Mouse (Mus musculus): ENCODE measurements around the gene Pcnx.
"Not testable (repeated sequence)": the region's sequence is repeated elsewhere in the genome, so short reads cannot be mapped to it uniquely, and the experiment has no call there.

The Pcnx gene

GRCm38 (mm10) chr12:81958351-81958750, 98.5 kb downstream of the Pcnx start:
- DNase-seq (ENCODE audit: low read depth, low spot score): no peak

GRCm38 (mm10) chr12:81965416-81965815, 105.6 kb downstream of the Pcnx start:
- no peak for DNase-seq (ENCODE audit: low read depth, low spot score)

GRCm38 (mm10) chr12:81971042-81971883, 111.4 kb downstream of the Pcnx start:
- DNase-seq (ENCODE audit: low read depth, low spot score): peak; percentile 68

DNA sequence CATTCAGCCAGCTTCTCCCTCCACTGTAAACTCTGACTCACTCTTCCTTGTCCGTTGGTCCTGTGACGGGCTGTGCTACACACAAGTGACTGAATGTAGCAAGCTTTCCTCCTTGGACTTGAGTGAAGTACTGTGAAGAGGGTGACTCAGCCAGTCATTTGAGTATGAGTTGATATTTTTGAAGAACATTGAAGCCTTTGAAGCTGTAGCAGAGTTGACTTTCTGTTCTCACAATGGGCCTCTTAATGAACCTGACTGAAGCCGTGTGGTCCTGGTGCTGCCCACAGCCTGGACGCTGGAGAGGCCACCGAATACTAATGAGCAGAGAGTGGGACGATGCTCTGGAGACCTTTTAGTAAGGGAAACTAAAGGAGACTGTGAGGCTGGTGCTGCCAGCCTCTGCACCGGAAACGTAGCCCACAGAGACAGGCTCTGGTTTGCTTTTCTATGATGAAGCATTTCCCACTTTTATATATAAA, 112.1 kb downstream of the Pcnx start:
- peak; percentile 39 for DNase-seq (ENCODE audit: low read depth, low spot score)

GRCm38 (mm10) chr12:81974806-81975205, 115.0 kb downstream of the Pcnx start:
- DNase-seq (ENCODE audit: low read depth, low spot score): peak; percentile 36

GRCm38 (mm10) chr12:81977346-81977745, 117.5 kb downstream of the Pcnx start:
- no peak for DNase-seq (ENCODE audit: low read depth, low spot score)

DNA sequence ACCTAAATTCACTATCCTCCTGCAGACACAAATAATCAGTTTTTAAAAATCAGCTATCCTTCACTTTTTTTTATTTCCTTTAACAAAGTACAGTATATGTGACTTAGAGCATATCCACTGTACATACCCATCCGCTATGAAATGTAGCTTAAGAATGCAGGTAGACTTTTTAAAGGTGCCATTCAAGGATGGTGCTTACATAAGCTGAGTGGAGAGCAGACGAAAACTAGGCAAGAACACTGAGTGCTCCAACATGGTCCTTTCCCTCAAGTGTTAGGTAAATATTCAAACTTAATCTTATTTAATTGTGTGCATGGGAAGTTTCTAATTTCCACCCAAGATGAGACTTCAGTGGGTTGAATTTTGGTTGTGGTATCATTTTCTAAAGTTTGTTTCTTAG, 119.5 kb downstream of the Pcnx start:
- DNase-seq (ENCODE audit: low read depth, low spot score): no peak

GRCm38 (mm10) chr12:81992106-81992505, 132.3 kb downstream of the Pcnx start:
- no peak for DNase-seq (ENCODE audit: low read depth, low spot score)

GRCm38 (mm10) chr12:81992996-81993395, 133.2 kb downstream of the Pcnx start:
- no peak for DNase-seq (ENCODE audit: low read depth, low spot score)

DNA sequence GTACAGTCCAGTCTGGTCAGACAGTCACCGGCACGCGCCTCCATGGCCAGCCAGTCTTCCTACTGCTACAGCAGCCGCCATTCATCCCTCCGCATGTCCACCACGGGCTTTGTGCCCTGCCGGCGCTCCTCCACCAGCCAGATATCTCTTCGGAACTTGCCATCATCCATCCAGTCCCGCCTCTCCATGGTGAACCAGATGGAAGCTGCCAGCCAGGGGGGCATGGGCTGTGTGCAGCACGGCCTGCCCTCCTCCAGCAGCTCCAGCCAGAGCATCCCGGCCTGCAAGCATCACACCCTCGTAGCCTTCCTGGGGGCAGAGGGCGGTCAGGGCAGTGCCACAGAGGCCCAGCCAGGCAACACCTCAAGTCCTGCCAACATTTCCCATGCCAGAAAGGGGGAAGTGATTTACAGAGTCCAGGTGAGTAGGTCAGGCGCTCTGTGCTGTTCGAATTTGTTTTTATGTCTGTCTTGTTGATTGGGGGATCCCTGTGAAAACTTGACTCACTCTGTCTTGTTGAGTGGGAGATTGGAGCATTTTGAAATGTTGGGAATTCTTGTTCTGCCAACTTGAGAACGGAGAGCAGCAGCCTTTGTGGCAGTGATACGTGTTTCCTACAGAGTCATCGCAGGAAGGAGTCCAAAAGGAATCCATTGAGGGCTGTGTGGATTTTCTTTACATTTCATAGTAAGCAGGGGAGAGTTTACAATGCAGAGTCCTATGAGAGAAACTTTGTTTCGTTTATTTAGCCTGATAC, 135.3 kb downstream of the Pcnx start:
- DNase-seq (ENCODE audit: low read depth, low spot score): no peak

GRCm38 (mm10) chr12:81996679-81997362, 137.0 kb downstream of the Pcnx start:
- DNase-seq (ENCODE audit: low read depth, low spot score): no peak

GRCm38 (mm10) chr12:81997497-81997896, 137.7 kb downstream of the Pcnx start:
- DNase-seq (ENCODE audit: low read depth, low spot score): no peak

DNA sequence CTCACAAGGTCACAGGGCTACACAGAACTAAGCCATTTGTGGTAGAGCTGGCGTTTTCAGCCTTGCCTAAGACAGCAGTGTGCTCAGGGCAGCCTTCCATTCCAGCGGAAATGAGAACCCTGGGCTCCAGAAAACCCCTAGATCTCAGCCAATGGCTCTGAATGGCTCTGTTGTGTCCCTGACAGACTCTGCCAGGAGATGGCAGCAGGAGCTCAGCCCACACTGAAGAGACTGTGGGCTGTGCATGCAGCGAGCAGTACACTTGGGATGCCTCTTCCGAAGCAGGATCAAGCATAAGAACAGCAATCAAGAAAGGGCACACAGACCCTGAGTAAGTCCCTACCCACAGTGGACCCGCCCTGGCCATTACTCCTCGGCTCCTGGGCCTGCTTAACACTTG, 142.9 kb downstream of the Pcnx start:
- DNase-seq (ENCODE audit: low read depth, low spot score): not testable (repeated sequence)

- DNase-seq (ENCODE audit: low read depth, low spot score): not testable (repeated sequence)
Measured at GRCm38 (mm10) chr12:82025901-82026633, 166.2 kb downstream of the Pcnx start.

DNA sequence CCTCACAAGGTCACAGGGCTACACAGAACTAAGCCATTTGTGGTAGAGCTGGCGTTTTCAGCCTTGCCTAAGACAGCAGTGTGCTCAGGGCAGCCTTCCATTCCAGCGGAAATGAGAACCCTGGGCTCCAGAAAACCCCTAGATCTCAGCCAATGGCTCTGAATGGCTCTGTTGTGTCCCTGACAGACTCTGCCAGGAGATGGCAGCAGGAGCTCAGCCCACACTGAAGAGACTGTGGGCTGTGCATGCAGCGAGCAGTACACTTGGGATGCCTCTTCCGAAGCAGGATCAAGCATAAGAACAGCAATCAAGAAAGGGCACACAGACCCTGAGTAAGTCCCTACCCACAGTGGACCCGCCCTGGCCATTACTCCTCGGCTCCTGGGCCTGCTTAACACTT, 173.7 kb downstream of the Pcnx start:
- not testable (repeated sequence) for DNase-seq (ENCODE audit: low read depth, low spot score)

- not testable (repeated sequence) for DNase-seq (ENCODE audit: low read depth, low spot score)
Measured at GRCm38 (mm10) chr12:82033973-82034372, 174.2 kb downstream of the Pcnx start.

DNA sequence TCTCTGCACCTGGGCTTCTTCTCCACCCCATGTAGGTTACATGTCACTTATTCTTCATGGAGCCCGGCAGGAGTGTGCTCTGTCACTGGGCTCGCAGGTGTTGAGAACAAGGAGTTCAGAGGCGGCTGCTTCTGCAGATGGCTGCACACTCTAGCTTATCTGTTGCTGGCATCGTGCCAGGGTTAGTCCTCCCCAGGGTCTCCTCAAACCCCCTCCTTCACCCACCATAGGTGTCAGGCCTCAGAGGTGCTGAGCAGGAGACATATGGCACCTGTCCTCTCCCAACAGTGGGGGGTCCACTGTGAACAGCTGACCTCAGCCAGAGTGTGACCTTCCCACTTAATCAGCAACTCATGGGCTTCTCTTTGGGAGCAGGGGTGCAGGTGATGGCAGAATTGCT, 184.3 kb downstream of the Pcnx start:
- not testable (repeated sequence) for DNase-seq (ENCODE audit: low read depth, low spot score)
